Mouse (Mus musculus) midbrain, embryonic 10.5 days (tissue): ENCODE measurements around the gene Bdkrb1. TPM values are rescaled to one million over a fixed set of nuclear protein-coding genes. Genes with fewer than 3 reads are reported as not detected.

ENCODE experiments used
- DNase-seq: peaks from one replicate; pipeline ENCODE4 v3.0.0-alpha.2; 2017; ENCODE audit warnings: low spot score
- H3K27ac ChIP-seq: fragments of 300-500 bp; sonication (generic); replicated peaks from 2 replicates; pipeline ENCODE4 v1.5.1; 2016; ENCODE audit warnings: mild to moderate bottlenecking
- H3K27me3 ChIP-seq: fragments of 300-500 bp; sonication (generic); 2 replicates; pipeline ENCODE4 v1.6.1; 2016; ENCODE audit warnings: low read depth, mild to moderate bottlenecking; ENCODE audit not compliant: poor library complexity, severe bottlenecking
- H3K36me3 ChIP-seq: fragments of 300-500 bp; sonication (generic); 2 replicates; pipeline ENCODE4 v1.6.1; 2016; ENCODE audit warnings: mild to moderate bottlenecking, moderate library complexity
- H3K4me1 ChIP-seq: fragments of 300-500 bp; sonication (generic); 2 replicates; pipeline ENCODE4 v1.6.1; 2016
- H3K4me3 ChIP-seq: fragments of 300-500 bp; sonication (generic); 2 replicates; pipeline ENCODE4 v1.5.1; 2016; ENCODE audit warnings: mild to moderate bottlenecking, moderate library complexity
- H3K9me3 ChIP-seq: fragments of 300-500 bp; sonication (generic); replicated peaks from 2 replicates; pipeline ENCODE4 v1.6.1; 2016; ENCODE audit warnings: mild to moderate bottlenecking
- WGBS: fragments of 180-500 bp; shearing (Covaris S2); methylation state at CpG from one replicate; pipeline ENCODE4 v1.1.7; 2016; 5-methylcytosine and 5-hydroxymethylcytosine counted together
- polyA plus RNA-seq: library from polyadenylated mRNA; unstranded; fragments of >200 nt; fragmentation: Nextera tagmentation; extraction: Ambion mirVana; gene quantifications from 2 replicates; pipeline ENCODE4 v1.2.1, GENCODE M21; 2016

Bdkrb1 gene
- polyA plus RNA-seq, 1 experiment from 2014 or later, result not detected

DNA sequence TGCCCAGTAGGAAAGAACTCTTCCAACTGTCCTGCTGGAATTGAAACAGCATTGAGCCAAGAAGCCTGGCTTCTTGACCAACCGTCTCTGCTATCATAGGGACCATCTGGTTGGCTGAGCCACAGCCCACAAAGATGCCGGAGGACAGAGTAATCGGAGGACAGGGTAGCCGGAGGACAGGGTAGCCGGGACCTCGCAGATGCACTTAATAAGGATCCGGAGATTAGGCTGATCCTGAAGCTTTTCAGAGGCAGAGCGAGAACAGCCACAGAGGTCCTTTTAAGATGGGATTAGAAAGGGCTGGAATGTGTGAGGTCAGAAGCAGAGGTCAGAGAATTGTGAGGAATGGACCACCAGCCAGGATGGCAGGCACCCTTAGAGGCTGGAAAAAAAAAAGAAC lies 2.3 kb downstream of the Bdkrb1 start:
- peak; percentile 69 for DNase-seq
- 7% methylated on average over 8 of the region's 8 CpGs for WGBS

DNA sequence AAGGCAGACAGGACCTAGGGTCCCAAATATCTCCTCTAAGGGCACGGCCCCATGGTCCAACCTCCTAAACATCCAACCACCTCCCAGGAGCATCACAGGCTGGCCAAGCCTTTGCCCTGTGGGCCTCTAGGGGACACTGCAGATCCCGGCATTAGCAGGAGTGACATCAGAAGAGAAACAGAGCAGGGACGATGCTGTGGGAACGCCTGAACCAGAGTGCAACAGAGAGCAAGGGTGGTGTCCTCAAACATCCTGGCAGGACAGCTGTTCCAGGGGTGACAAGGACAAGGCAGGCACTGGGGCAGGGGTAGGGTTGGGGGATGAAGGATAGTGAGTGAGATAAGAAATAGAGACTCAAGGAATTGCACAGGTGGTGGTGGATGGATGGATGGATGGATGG lies 4.0 kb downstream of the Bdkrb1 start:
- Histone ChIP-seq H3K27ac (no peak overlapping the region), H3K4me1 (peaks cover 37% of the 10 kb centered on the region), H3K27me3 (peaks cover 67% of the 10 kb centered on the region), H3K9me3 (no peaks in the 10 kb centered on the region), H3K4me3 (no peak overlapping the region), H3K36me3 (no peaks in the 10 kb centered on the region)
- 80% methylated on average over 4 of the region's 4 CpGs for WGBS
- no peak for DNase-seq

More for the DNA sequence above, 2.3 kb downstream of the Bdkrb1 start:
- peaks cover 82% of the 10 kb centered on the region for H3K27me3 ChIP-seq
- peak overlapping the region; percentile 67; the same call in 1 of the 2 replicates for H3K27ac ChIP-seq
- no peaks in the 10 kb centered on the region for H3K9me3 ChIP-seq
- H3K4me1 ChIP-seq, result peaks cover 48% of the 10 kb centered on the region
- no peaks in the 10 kb centered on the region for H3K36me3 ChIP-seq
- no peak overlapping the region for H3K4me3 ChIP-seq

DNA sequence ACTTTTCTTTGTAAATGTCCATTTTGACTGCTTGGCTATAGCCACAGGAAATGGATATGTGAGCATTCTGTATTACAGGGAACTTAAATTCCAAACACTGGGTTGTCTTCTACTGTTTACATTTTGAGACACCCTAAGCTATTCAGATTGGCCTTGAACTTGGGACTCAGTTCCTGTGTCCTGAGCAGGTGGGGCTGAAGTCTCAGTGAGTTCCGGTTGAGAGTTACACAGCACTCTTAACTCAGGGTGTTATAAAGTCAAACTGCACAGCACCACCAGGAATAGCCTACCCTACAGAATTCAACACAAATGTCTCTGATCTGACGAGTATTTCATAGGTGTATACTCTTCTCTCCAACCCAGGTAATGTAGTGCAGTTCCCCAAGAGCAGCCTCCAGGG lies 8.2 kb downstream of the Bdkrb1 start:
- no peaks in the 10 kb centered on the region for H3K9me3 ChIP-seq
- no peak overlapping the region for H3K4me3 ChIP-seq
- H3K36me3 ChIP-seq, result peaks cover 11% of the 10 kb centered on the region
- peaks cover 21% of the 10 kb centered on the region for H3K4me1 ChIP-seq
- DNase-seq, result no peak
- WGBS, result 91% methylated on average over 2 of the region's 2 CpGs
- no peak overlapping the region for H3K27ac ChIP-seq
- H3K27me3 ChIP-seq, result peaks cover 34% of the 10 kb centered on the region

DNA sequence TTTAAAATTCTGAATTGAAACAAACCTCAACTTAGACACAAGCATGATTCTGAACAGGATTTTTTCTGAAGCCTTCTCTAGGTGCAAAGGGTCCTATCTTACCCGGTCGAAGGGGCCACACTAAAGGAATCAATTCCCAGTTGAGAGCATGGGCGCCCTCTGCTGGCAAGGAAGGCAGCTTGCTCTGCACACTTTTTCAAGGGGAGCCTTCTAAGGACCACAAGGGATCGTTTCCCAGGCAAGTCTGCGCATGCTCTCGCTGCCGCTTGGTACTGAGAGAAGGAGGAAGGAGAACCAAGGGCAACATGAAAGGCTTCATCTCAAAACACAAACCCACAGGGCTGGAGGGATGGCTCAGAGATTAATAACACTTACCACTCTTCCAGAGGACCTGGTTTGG lies 8.9 kb downstream of the Bdkrb1 start:
- Histone ChIP-seq H3K36me3 (peaks cover 18% of the 10 kb centered on the region), H3K4me1 (peaks cover 14% of the 10 kb centered on the region; the same call in 1 of the 2 replicates), H3K27me3 (peaks cover 27% of the 10 kb centered on the region), H3K4me3 (no peak overlapping the region), H3K9me3 (no peaks in the 10 kb centered on the region), H3K27ac (no peak overlapping the region)
- WGBS, result 16% methylated on average over 7 of the region's 7 CpGs
- DNase-seq, result peak; percentile 83

DNA sequence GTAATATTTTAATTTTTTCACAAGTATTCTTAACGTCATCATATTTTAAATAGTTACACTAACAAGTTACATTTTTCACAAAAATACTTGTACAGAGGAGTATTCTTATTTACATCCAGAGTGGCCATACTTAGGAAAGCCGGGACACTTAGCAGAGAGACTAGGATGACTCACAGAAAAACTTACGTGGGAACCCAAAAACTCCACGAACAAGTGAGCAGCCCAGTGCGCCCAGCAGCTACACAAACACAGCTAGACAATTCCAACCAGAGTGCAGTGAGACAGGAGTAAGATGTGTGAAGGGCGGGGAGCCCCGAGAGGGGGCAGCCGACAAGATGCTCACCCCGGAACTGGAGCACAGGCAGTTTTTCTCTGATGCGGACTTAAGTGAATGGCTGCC lies 10.7 kb downstream of the Bdkrb1 start:
- H3K4me1 ChIP-seq, result peaks cover 12% of the 10 kb centered on the region; the same call in 1 of the 2 replicates
- no peaks in the 10 kb centered on the region for H3K9me3 ChIP-seq
- WGBS, result 90% methylated on average over 10 of the region's 10 CpGs
- no peak for DNase-seq
- H3K27me3 ChIP-seq, result peaks cover 9% of the 10 kb centered on the region; the same call in 1 of the 2 replicates
- no peak overlapping the region for H3K27ac ChIP-seq
- H3K36me3 ChIP-seq, result peaks cover 36% of the 10 kb centered on the region
- no peak overlapping the region for H3K4me3 ChIP-seq

DNA sequence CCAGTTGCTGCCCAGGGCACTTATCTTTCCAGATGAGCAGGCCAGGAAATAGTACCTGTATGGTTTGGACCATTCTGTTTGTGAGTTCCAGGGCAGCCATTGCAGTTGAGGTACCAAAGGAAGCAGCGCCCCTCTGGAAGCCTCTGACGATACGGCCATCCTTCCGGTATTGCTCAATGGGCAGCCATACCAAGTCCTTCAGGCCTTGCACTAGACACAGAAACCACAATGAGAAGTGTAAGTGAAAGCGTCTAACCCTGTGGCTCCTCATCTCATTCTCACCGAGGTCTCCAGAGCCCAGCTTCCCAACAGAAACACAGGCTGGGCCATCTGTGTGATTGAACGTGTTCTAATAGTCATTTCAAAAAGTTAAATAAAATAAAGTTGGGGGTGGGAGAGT lies 19.2 kb downstream of the Bdkrb1 start:
- Histone ChIP-seq H3K27me3 (no peaks in the 10 kb centered on the region), H3K9me3 (no peaks in the 10 kb centered on the region), H3K36me3 (peaks cover 74% of the 10 kb centered on the region), H3K4me3 (no peak overlapping the region), H3K4me1 (peaks cover 8% of the 10 kb centered on the region; the same call in 1 of the 2 replicates), H3K27ac (no peak overlapping the region)
- WGBS, result 98% methylated on average over 7 of the region's 7 CpGs
- DNase-seq, result no peak

DNA sequence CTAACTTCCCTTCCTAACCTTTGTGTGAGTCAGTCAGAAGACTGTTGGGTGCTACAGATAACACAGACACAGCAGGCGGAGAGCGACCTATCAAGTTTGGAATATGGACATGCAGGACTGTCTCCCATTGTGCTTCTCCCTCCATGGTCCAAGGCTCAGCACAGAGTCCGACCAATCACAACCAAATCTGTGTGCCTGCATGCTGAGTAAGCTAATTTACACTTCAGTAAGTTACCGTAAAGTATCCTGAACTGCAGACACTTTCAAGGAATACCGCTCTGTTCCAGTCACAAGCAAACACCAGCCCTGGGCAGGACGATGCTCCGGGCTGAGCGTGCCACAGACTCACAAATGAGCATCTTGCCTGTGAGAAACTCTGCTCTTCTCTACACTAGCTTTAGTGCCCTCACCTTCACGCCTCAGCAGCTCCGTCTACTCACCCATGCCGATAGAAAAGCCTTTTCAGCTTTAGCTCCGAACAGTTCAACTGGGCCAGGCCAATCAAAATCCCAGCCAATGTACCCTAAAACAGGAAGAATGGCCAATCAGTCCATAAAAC lies 20.2 kb downstream of the Bdkrb1 start:
- Histone ChIP-seq H3K9me3 (no peaks in the 10 kb centered on the region), H3K27ac (no peak overlapping the region), H3K4me3 (no peak overlapping the region), H3K4me1 (peaks cover 8% of the 10 kb centered on the region; the same call in 1 of the 2 replicates), H3K27me3 (no peaks in the 10 kb centered on the region), H3K36me3 (peaks cover 73% of the 10 kb centered on the region)
- DNase-seq, result no peak
- 59% methylated on average over 12 of the region's 12 CpGs for WGBS

DNA sequence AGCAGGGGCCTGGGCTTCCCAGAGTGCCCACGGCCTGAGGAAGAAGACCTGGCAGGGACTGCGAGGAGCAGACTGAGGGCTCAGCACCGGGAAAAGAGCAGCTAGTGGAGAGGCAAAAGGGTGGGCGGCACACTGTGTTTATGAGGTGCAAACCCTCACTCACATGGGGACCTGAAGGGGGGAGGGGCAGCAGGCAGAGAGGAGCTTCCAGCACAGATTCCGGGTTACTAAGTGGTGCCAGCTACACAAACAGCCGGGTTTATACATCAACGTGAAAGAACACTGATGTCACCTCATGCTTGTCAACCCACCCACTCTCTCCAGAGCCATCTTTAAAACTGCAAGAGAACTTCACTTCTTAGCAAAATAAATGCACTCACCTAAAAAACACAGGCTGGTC lies 22.9 kb downstream of the Bdkrb1 start:
- no peak overlapping the region for H3K4me3 ChIP-seq
- DNase-seq, result no peak
- H3K27ac ChIP-seq, result no peak overlapping the region
- peaks cover 8% of the 10 kb centered on the region; the same call in 1 of the 2 replicates for H3K4me1 ChIP-seq
- H3K9me3 ChIP-seq, result no peaks in the 10 kb centered on the region
- H3K27me3 ChIP-seq, result no peaks in the 10 kb centered on the region
- 79% methylated on average over 7 of the region's 7 CpGs for WGBS
- peaks cover 62% of the 10 kb centered on the region for H3K36me3 ChIP-seq

DNA sequence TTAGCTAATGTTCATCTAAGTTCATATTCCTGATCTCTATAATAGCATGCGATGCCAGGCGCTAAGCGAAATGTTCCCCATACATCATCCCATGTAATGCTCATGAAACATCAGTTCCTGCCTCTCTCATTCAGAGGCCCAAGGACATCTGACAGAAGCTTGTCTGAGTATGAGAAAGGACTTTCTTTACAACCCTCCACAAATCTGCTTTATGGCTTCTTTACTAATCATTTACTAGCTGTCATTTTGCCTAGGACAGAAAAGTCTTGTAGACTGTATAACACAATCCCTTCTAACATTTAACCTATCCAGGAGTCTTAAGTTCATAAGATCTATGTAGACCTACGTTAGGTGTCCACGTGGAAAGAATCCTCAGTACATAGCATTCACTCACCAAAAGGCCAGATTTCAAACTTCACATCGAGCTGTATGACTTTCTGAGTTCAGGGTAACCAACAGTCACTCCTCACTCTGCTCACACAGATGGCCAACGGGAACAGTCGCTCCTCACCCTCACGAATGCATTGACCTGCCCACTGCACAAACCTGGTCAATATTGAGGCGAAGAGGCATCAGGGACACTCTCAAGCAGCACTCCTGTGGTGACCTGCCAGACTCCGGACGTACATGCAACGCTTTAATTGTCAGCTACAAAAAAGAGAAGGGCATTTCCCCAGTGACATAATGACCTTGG lies 31.6 kb downstream of the Bdkrb1 start:
- no peak for DNase-seq
- Histone ChIP-seq H3K4me3 (no peak overlapping the region), H3K4me1 (no peaks in the 10 kb centered on the region), H3K27ac (no peak overlapping the region), H3K9me3 (no peaks in the 10 kb centered on the region), H3K36me3 (peaks cover 88% of the 10 kb centered on the region), H3K27me3 (no peaks in the 10 kb centered on the region)
- 93% methylated on average over 13 of the region's 13 CpGs for WGBS

DNA sequence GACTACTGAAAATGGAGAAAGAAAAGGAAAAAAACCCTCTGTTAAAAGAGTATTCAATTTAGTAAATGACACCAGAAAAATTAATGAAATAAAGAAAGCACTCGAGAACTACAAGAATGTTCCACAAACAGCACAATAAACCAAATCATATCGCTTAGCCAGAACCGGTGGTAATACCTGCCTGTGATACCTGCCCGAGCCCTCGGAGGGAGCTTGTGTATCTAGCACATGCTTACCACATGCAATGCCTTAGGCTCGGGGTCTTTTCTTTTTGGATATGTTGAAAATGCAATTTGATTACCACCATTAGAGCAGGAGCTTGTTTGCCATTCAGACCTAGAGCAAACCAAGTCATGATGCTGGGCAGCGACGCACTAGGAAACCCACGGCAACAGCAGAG lies 33.7 kb downstream of the Bdkrb1 start:
- H3K4me3 ChIP-seq, result no peak overlapping the region
- H3K27me3 ChIP-seq, result no peaks in the 10 kb centered on the region
- WGBS, result 93% methylated on average over 9 of the region's 9 CpGs
- H3K4me1 ChIP-seq, result no peaks in the 10 kb centered on the region
- no peak for DNase-seq
- no peak overlapping the region for H3K27ac ChIP-seq
- H3K36me3 ChIP-seq, result peaks cover 99% of the 10 kb centered on the region
- H3K9me3 ChIP-seq, result no peaks in the 10 kb centered on the region

DNA sequence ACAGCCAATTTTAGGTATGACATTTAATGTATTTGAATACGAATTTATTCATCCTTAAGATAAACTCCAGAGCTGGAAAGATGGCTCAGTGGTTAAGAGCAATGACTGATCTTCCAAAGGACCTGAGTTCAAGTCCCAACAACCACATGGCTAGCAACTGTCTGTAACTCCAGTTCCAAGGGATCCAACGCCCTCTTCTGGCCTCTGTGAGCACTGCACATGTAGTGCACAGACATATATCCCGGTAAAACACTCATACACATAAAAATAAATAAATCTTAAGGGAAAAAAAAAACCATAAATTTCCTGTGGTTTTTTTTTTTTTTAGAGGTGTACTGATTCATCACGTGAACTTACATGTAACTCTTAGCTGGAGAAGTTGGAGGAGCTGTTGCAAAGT lies 34.7 kb downstream of the Bdkrb1 start:
- no peaks in the 10 kb centered on the region for H3K27me3 ChIP-seq
- 84% methylated on average over 4 of the region's 4 CpGs for WGBS
- H3K36me3 ChIP-seq, result peaks cover 100% of the 10 kb centered on the region

DNA sequence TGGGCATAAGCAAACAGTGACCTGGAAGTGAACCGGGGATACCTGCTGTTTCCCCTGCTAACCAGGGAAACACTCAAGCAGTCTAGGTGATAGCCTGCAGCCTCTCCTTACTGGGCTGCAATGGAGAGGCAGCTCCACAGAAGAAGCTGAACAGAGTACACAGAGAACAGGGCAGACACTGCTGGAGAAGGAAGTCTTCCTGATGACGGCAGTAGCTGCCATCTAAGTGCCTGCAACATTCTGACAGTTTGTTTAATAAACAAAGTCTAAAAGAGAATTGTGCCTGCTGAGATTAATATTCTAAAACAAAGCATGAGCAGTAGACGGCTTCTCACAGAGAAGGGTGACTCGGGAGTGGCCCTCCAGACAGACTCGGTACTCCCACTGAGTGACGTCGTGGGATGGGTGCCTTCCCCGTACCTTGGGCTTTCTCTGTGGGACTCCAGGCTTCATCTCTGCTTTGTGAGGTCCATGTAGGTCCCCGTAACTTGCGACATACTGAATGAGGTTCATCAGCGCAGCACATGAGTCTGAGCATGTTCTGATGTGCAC lies 40.0 kb downstream of the Bdkrb1 start:
- Histone ChIP-seq H3K4me1 (no peaks in the 10 kb centered on the region), H3K27ac (no peak overlapping the region), H3K4me3 (no peak overlapping the region), H3K27me3 (no peaks in the 10 kb centered on the region), H3K9me3 (no peaks in the 10 kb centered on the region), H3K36me3 (peaks cover 100% of the 10 kb centered on the region)
- whole genome bisulfite sequencing, result 93% methylated on average over 11 of the region's 11 CpGs
- DNase-seq, result no peak

More for the DNA sequence above, 34.7 kb downstream of the Bdkrb1 start:
- no peak for DNase-seq
- no peak overlapping the region for H3K27ac ChIP-seq
- no peak overlapping the region for H3K4me3 ChIP-seq
- no peaks in the 10 kb centered on the region for H3K9me3 ChIP-seq
- no peaks in the 10 kb centered on the region for H3K4me1 ChIP-seq
